ENCODE assay signal across 19 mouse cellular contexts in genomic region chr16:57846386-57846785, GRCm38 (mm10).
"Had no signal": no experiment of that assay in that cellular context is flagged by ENCODE, and none has a peak within 500 bp of the region (broad histone marks: within the 10 kb centered on the region; RNA-seq: fewer than 3 reads in every experiment).

No protein-coding gene starts in this region.

- ATAC-seq: liver, embryonic 12.5 days; midbrain, embryonic 15.5 days had no signal

- H3K4me2 ChIP-seq: liver, embryonic 12.5 days; lung, embryonic 14.5 days; midbrain, embryonic 11.5 days; midbrain, embryonic 15.5 days; neural tube, embryonic 13.5 days; neural tube, embryonic 15.5 days; stomach, embryonic 15.5 days had no signal

- H3K9ac ChIP-seq: liver, embryonic 12.5 days; liver, embryonic 14.5 days; lung, embryonic 14.5 days; midbrain, embryonic 15.5 days; neural tube, embryonic 13.5 days; neural tube, embryonic 15.5 days; stomach, embryonic 15.5 days had no signal

- DNase-seq: lung, adult 18-20 months; lung, embryonic 14.5 days; lung, postnatal 10 days; lung, postnatal 4 days; right cerebral cortex, postnatal 14 days; right cerebral cortex, postnatal 4 days; spleen, adult 18-20 months; thymus, adult 2 months; thymus, postnatal 25 days; thymus, postnatal 4 days had no signal

- H3K27ac ChIP-seq: liver, embryonic 12.5 days; liver, embryonic 14.5 days; midbrain, embryonic 15.5 days; neural tube, embryonic 13.5 days; neural tube, embryonic 15.5 days; stomach, embryonic 15.5 days; stomach, postnatal 0 days had no signal

- H3K4me1 ChIP-seq: liver, embryonic 12.5 days; midbrain, embryonic 15.5 days; neural tube, embryonic 13.5 days; neural tube, embryonic 15.5 days; stomach, embryonic 15.5 days had no signal

- H3K9me3 ChIP-seq: liver, embryonic 12.5 days; midbrain, embryonic 15.5 days; neural tube, embryonic 13.5 days; neural tube, embryonic 15.5 days; stomach, embryonic 15.5 days had no signal

- H3K36me3 ChIP-seq: liver, embryonic 12.5 days; midbrain, embryonic 15.5 days; neural tube, embryonic 13.5 days; neural tube, embryonic 15.5 days; stomach, embryonic 15.5 days had no signal

- H3K27me3 ChIP-seq: liver, embryonic 12.5 days; midbrain, embryonic 15.5 days; neural tube, embryonic 13.5 days; neural tube, embryonic 15.5 days; stomach, embryonic 15.5 days had no signal

- H3K4me3 ChIP-seq: liver, embryonic 12.5 days; midbrain, embryonic 15.5 days; myocyte; neural tube, embryonic 13.5 days; neural tube, embryonic 15.5 days; stomach, embryonic 15.5 days had no signal
